Mouse (Mus musculus): Measurements from ENCODE around the gene Ablim1.

GRCm38 (mm10) chr19:57335135-57335534, 20.4 kb upstream of the Ablim1 start:
- TF ChIP-seq CTCF (IDR thresholded peaks at IDR 0.05; ENCODE audit: borderline replicate concordance, control insufficient read depth, extremely low read depth, insufficient read depth, low read length, poor library complexity) = no peak
- no peak for TF ChIP-seq POLR2A (IDR thresholded peaks at IDR 0.05; ENCODE audit: control insufficient read depth, extremely low read depth, insufficient read depth, low read length, poor library complexity)

All from thymus, adult 2 months (tissue).